Mouse (Mus musculus) lung, adult 2 months (tissue): ENCODE measurements at regions not wholly inside any gene's neighbourhood (a gene's known extent, or its start where the extent isn't known, plus 50 kb on each side); places are given as distances from the start of the nearest gene placed in this dataset.

ENCODE experiments used
- CTCF ChIP-seq: fragments of 200-500 bp; IDR thresholded peaks from 2 replicates; pipeline ENCODE4 v1.5.1; 2011; ENCODE audit warnings: mild to moderate bottlenecking, low read length, control low read depth; ENCODE audit not compliant: insufficient read depth
- POLR2A ChIP-seq: fragments of 200-500 bp; IDR thresholded peaks from 2 replicates; pipeline ENCODE4 v1.6.1; 2011; ENCODE audit warnings: low read depth, mild to moderate bottlenecking, control low read depth, low read length, borderline replicate concordance; ENCODE audit errors: extremely low read depth

GRCm38 (mm10) chr5:133631812-133632211, 467.7 kb upstream of the Castor2 start:
- TF ChIP-seq POLR2A (no peak), CTCF (no peak)
